ENCODE assay signal across 15 mouse cellular contexts in the genomic region with DNA sequence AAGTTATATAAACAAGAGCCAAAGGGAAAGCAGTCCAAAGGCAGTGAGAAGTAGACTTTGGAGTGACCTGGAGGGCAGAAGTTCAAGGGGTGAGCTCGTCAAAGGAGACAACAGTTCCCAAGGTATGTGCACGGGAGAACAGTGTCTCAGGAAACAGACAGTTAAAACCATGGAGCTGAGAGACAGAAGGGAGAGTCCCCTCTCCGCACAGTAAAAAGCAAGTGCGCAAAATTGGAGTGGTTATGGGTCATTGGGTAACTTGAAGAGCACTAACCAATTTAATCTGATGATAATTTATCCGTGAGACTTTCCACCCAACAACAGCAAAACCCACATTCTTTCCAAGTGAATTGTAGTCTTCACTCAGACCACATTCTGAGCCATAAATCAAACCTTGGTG. TPM values are rescaled to one million over a fixed set of nuclear protein-coding genes. Genes with fewer than 3 reads are reported as not detected.
DNase-seq lines count a peak whose midpoint lies in the region; ATAC-seq and TF ChIP-seq lines count a peak whose summit lies in the region.
"Had no signal": no experiment of that assay in that cellular context is flagged by ENCODE, and none has a peak within 500 bp of the region (broad histone marks: within the 10 kb centered on the region; RNA-seq: fewer than 3 reads in every experiment).

No protein-coding gene starts in this region.

- TF ChIP-seq EP300 in heart, adult 2 months (IDR thresholded peaks at IDR 0.05; ENCODE audit: insufficient read depth, low read depth, low read length) = no peak

- 78% methylated on average over 5 of the region's 5 CpGs for WGBS in heart, adult 2 months
- WGBS in kidney, embryonic 16.5 days = 30% methylated on average over 5 of the region's 5 CpGs

- peaks cover 15% of the 10 kb centered on the region for H3K4me1 ChIP-seq in heart, adult 2 months (ENCODE audit: control insufficient read depth, insufficient read depth, low read length)
- H3K4me1 ChIP-seq in kidney, embryonic 16.5 days (ENCODE audit: insufficient read depth, low read length) = peaks cover 35% of the 10 kb centered on the region

- no peak for TF ChIP-seq CTCF in heart, adult 2 months (IDR thresholded peaks at IDR 0.05)

- H3K4me3 ChIP-seq in heart, adult 2 months = no peak overlapping the region
- no peak overlapping the region for H3K4me3 ChIP-seq in kidney, embryonic 16.5 days (ENCODE audit: low read length)
- H3K4me3 ChIP-seq: erythroblast, embryonic 14.5 days had no signal

- peaks cover 5% of the 10 kb centered on the region; the same call in 1 of the 2 replicates for H3K36me3 ChIP-seq in heart, adult 2 months (ENCODE audit: control insufficient read depth, insufficient read depth, low read length)
- no peaks in the 10 kb centered on the region for H3K36me3 ChIP-seq in kidney, embryonic 16.5 days (ENCODE audit: insufficient read depth, low read length)

- no peak for ATAC-seq in kidney, embryonic 16.5 days (ENCODE audit: low FRiP score, low TSS enrichment)
- ATAC-seq: hindbrain, embryonic 16.5 days had no signal

- no peak overlapping the region for H3K4me2 ChIP-seq in kidney, embryonic 16.5 days (replicated peaks; ENCODE audit: low read depth, low read length)
- H3K4me2 ChIP-seq: midbrain, embryonic 11.5 days had no signal

- peak overlapping the region; percentile 87; the same call in 1 of the 2 replicates for H3K27ac ChIP-seq in heart, adult 2 months
- H3K27ac ChIP-seq in kidney, embryonic 16.5 days (ENCODE audit: low read length) = peak overlapping the region; percentile 90; the same call in 1 of the 2 replicates
- H3K27ac ChIP-seq: liver, embryonic 14.5 days had no signal

- no peaks in the 10 kb centered on the region for H3K9me3 ChIP-seq in kidney, embryonic 16.5 days (ENCODE audit: low read length)

- H3K9ac ChIP-seq in heart, adult 2 months (ENCODE audit: low read depth, low read length) = no peak overlapping the region
- H3K9ac ChIP-seq in kidney, embryonic 16.5 days (replicated peaks; ENCODE audit: low read length) = no peak overlapping the region
- H3K9ac ChIP-seq: liver, embryonic 14.5 days had no signal

- intact Hi-C loops in heart, adult 2 months (cut with DNase I) = no loop called here
- intact Hi-C loops in heart, postnatal 25 days (cut with DNase I) = no loop called here

- DNase-seq in heart, adult 2 months = no peak
- DNase-seq in heart, postnatal 25 days (ENCODE audit: low spot score) = no peak
- DNase-seq in 3T3-L1 (ENCODE audit: low read depth, low spot score) (peak; percentile 69), ZHBTc4 (ENCODE audit: low read depth, low spot score) (peak; percentile 34)
- DNase-seq in cerebellum, postnatal 4 days (ENCODE audit: low spot score in 2 of 2) = no peak
- no peak for DNase-seq in urinary bladder, adult 2 months (ENCODE audit: low spot score)
- DNase-seq in right cerebral cortex, postnatal 4 days = no peak
- DNase-seq: adrenal gland, postnatal 14 days; cerebellum, adult 11-12 months; thymus, postnatal 4 days had no signal

- H3K27me3 ChIP-seq in heart, adult 2 months (ENCODE audit: control insufficient read depth, insufficient read depth, low read length) = no peaks in the 10 kb centered on the region
- H3K27me3 ChIP-seq in kidney, embryonic 16.5 days (ENCODE audit: insufficient read depth, low read length) = no peaks in the 10 kb centered on the region

- no peak for TF ChIP-seq POLR2A in heart, adult 2 months (IDR thresholded peaks at IDR 0.05; ENCODE audit: insufficient read depth, low read depth, low read length)

- H3K79me2 ChIP-seq in heart, adult 2 months (replicated peaks; ENCODE audit: control insufficient read depth, insufficient read depth, low read length) = no peaks in the 10 kb centered on the region

RNA-seq across cellular contexts. Expression of gene Stoml1, which starts 23.4 kb away (rescaled TPM):
- 1 to 10 TPM; 9.2 to 9.6 TPM for total RNA-seq in heart, adult 2 months (2021)
- 23.4 and 29.4 TPM in 2 replicates for polyA plus RNA-seq in heart, adult 2 months (2012; rRNA removed)
- 10 to 100 TPM; 10.3 to 13.5 TPM for total RNA-seq in heart, postnatal 25 days (2021)
- polyA plus RNA-seq in kidney, embryonic 16.5 days (2015; fragmentation: Nextera tagmentation; extraction: Ambion mirVana) = 33.8 and 35.8 TPM in 2 replicates
- 60.9 and 66.9 TPM in 2 replicates for polyA plus RNA-seq in urinary bladder, adult 2 months (2012; rRNA removed)
- polyA plus RNA-seq: erythroblast, embryonic 14.5 days had no signal

RNA-seq across cellular contexts. Expression of gene Pml, which starts 26.8 kb away (rescaled TPM):
- 1 to 10 TPM; 7.5 to 8.2 TPM for total RNA-seq in heart, adult 2 months (2021)
- polyA plus RNA-seq in heart, adult 2 months (2012; rRNA removed) = 10.4 and 10.5 TPM in 2 replicates
- 10 to 100 TPM in 1 of 2 experiments, 1 to 10 TPM in 1; 10.0 to 12.6 TPM for total RNA-seq in heart, postnatal 25 days (2021)
- 26.7 TPM in 2 replicates for polyA plus RNA-seq in kidney, embryonic 16.5 days (2015; fragmentation: Nextera tagmentation; extraction: Ambion mirVana)
- polyA plus RNA-seq in urinary bladder, adult 2 months (2012; rRNA removed) = 14.2 and 21.8 TPM in 2 replicates

RNA-seq across cellular contexts. Expression of gene Loxl1, which starts 36.6 kb away (rescaled TPM):
- 10 to 100 TPM; 22.1 to 28.4 TPM for total RNA-seq in heart, adult 2 months (2021)
- 57.5 and 59.7 TPM in 2 replicates for polyA plus RNA-seq in heart, adult 2 months (2012; rRNA removed)
- 10 to 100 TPM; 36.6 to 36.7 TPM for total RNA-seq in heart, postnatal 25 days (2021)
- polyA plus RNA-seq in kidney, embryonic 16.5 days (2015; fragmentation: Nextera tagmentation; extraction: Ambion mirVana) = 32.7 and 36.6 TPM in 2 replicates
- polyA plus RNA-seq in urinary bladder, adult 2 months (2012; rRNA removed) = 56.0 and 68.7 TPM in 2 replicates

Comparison
In these comparisons a context has a peak if more than half of its experiments do, and no peak if none do; other contexts are left out.
1. DNase-seq: peak in 3T3-L1 (single experiment) and ZHBTc4 (single experiment); none in heart, adult 2 months (0 of 2), heart, postnatal 25 days (single experiment), cerebellum, postnatal 4 days (0 of 2), urinary bladder, adult 2 months (single experiment) and right cerebral cortex, postnatal 4 days (single experiment).